9 mouse cellular contexts compared by ENCODE assay signal in the genomic region with DNA sequence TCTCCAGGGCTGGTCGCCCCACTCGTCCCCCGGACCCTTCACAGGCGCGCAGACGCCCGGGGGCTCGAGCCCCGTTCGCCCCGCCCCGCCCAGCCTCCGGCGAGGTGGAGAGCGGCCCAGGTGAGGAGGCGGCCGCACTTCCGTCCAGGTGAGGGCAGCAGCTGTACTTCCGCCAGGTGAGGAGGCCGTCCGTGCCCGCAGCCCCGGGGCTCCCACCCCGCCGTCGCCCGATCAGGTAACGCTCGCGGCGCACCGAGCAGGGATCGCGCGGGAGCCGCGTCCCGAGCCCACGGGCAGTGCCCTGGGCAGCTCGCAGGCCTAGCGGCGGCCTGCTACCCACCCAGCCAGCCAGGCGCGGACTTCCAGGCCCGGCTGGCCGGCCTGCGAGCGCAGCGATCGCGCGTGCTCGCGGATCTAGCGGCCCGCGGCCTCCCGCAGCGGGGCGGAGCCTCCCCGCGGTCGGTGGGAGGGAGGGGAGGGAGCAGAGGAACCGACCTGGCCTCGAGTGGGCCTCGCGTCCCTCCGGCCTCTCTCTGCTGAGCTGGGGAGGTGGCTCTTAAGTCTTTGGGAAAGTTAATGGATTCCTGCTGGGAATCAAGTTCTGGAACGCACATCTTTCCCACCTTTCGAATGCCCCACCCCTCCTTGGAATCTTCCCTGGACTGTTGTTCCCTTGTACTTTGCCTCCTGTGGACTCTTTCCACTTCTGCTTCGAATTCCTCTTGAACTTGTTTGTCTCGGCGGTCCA. TPM values are rescaled to one million over a fixed set of nuclear protein-coding genes. Genes with fewer than 3 reads are reported as not detected.
DNase-seq lines count a peak whose midpoint lies in the region; ATAC-seq and TF ChIP-seq lines count a peak whose summit lies in the region.
"Had no signal": no experiment of that assay in that cellular context is flagged by ENCODE, and none has a peak within 500 bp of the region (broad histone marks: within the 10 kb centered on the region; RNA-seq: fewer than 3 reads in every experiment).

A gene (plus strand): TSS at position 96 of the 748 bp plus-strand sequence.

- ATAC-seq in forebrain, embryonic 15.5 days (replicated peaks): peak; percentile 87
- ATAC-seq in liver, embryonic 14.5 days (ENCODE audit: insufficient read depth): peak; percentile 45; the same call in 1 of the 2 replicates
- ATAC-seq in neural tube, embryonic 12.5 days (ENCODE audit: low FRiP score, low read depth): peak; percentile 87
- ATAC-seq in stomach, postnatal 0 days (ENCODE audit: low FRiP score, low TSS enrichment): peak; percentile 94

- TF ChIP-seq EP300 in liver, embryonic 14.5 days (IDR thresholded peaks at IDR 0.05; ENCODE audit: low read depth): no peak
- no peak for TF ChIP-seq EP300 in stomach, postnatal 0 days (optimal IDR thresholded peaks at IDR 0.05)

- peak within 1 kb of the TSS; percentile 99 for H3K9ac ChIP-seq in forebrain, embryonic 15.5 days (replicated peaks)
- peak within 1 kb of the TSS; percentile 43 for H3K9ac ChIP-seq in liver, embryonic 14.5 days (replicated peaks)
- peak within 1 kb of the TSS; percentile 84 for H3K9ac ChIP-seq in neural tube, embryonic 12.5 days
- peak within 1 kb of the TSS; percentile 99 for H3K9ac ChIP-seq in stomach, postnatal 0 days (ENCODE audit: low read length)

- H3K27me3 ChIP-seq in forebrain, embryonic 15.5 days: no peaks in the 10 kb centered on the region
- no peaks in the 10 kb centered on the region; the same call in 1 of the 2 replicates for H3K27me3 ChIP-seq in liver, embryonic 14.5 days (ENCODE audit: control insufficient read depth, insufficient read depth, low read length)
- no peaks in the 10 kb centered on the region for H3K27me3 ChIP-seq in neural tube, embryonic 12.5 days (replicated peaks)
- no peaks in the 10 kb centered on the region for H3K27me3 ChIP-seq in stomach, postnatal 0 days (ENCODE audit: control insufficient read depth, insufficient read depth, low read length)

- H3K4me1 ChIP-seq in brown adipose tissue, adult 24 weeks (ENCODE audit: control insufficient read depth, insufficient read depth, insufficient read length, low read length): no peaks in the 10 kb centered on the region
- 0 out of 2 replicates have a peak, but pooled peaks cover 2% of the 10 kb centered on the region for H3K4me1 ChIP-seq in forebrain, embryonic 15.5 days
- no peaks in the 10 kb centered on the region for H3K4me1 ChIP-seq in liver, embryonic 14.5 days (replicated peaks; ENCODE audit: control insufficient read depth in 2 of 2, insufficient read depth in 2 of 2, low read length in 1 of 2)
- 0 out of 2 replicates have a peak, but pooled peaks cover 5% of the 10 kb centered on the region for H3K4me1 ChIP-seq in neural tube, embryonic 12.5 days
- no peaks in the 10 kb centered on the region for H3K4me1 ChIP-seq in stomach, postnatal 0 days (replicated peaks; ENCODE audit: control insufficient read depth, insufficient read depth)

- intact Hi-C loops in heart, postnatal 10 days (cut with DNase I): no loop called here

- peak; percentile 67 for DNase-seq in CD4-positive helper T cell, adult 2 months (ENCODE audit: low read depth, low spot score)
- peak; percentile 56 to 67 for DNase-seq in heart, postnatal 10 days
- DNase-seq in kidney, postnatal 4 days: peak; percentile 76 to 85
- DNase-seq in liver, embryonic 14.5 days (ENCODE audit: low read depth in 3 of 3, low spot score in 3 of 3): no peak
- peak; percentile 89 for DNase-seq in stomach, postnatal 0 days (ENCODE audit: low spot score)

- H3K4me2 ChIP-seq in forebrain, embryonic 15.5 days (replicated peaks): peak within 1 kb of the TSS; percentile 78
- peak within 1 kb of the TSS; percentile 67 for H3K4me2 ChIP-seq in liver, embryonic 14.5 days (ENCODE audit: low read depth)
- H3K4me2 ChIP-seq in neural tube, embryonic 12.5 days (replicated peaks): peak within 1 kb of the TSS; percentile 94
- H3K4me2 ChIP-seq in stomach, postnatal 0 days (replicated peaks; ENCODE audit: low read depth): peak within 1 kb of the TSS; percentile 93

- H3K9me3 ChIP-seq in forebrain, embryonic 15.5 days: no peaks in the 10 kb centered on the region
- no peaks in the 10 kb centered on the region for H3K9me3 ChIP-seq in liver, embryonic 14.5 days (ENCODE audit: control insufficient read depth, low read length)
- no peaks in the 10 kb centered on the region for H3K9me3 ChIP-seq in neural tube, embryonic 12.5 days
- no peaks in the 10 kb centered on the region for H3K9me3 ChIP-seq in stomach, postnatal 0 days (ENCODE audit: control insufficient read depth, low read length)

- peak within 1 kb of the TSS; percentile 91 for H3K4me3 ChIP-seq in brown adipose tissue, adult 24 weeks (ENCODE audit: insufficient read depth, low read depth, low read length)
- H3K4me3 ChIP-seq in forebrain, embryonic 15.5 days: peak within 1 kb of the TSS; percentile 93
- H3K4me3 ChIP-seq in liver, embryonic 14.5 days (ENCODE audit: insufficient read depth in 1 of 2, low read depth in 2 of 2, low read length in 2 of 2): peak within 1 kb of the TSS; percentile 58 to 63
- H3K4me3 ChIP-seq in neural tube, embryonic 12.5 days: peak within 1 kb of the TSS; percentile 83
- peak within 1 kb of the TSS; percentile 90 for H3K4me3 ChIP-seq in stomach, postnatal 0 days (ENCODE audit: low read depth, low read length)

- H3K36me3 ChIP-seq in forebrain, embryonic 15.5 days: no peaks in the 10 kb centered on the region
- no peaks in the 10 kb centered on the region for H3K36me3 ChIP-seq in liver, embryonic 14.5 days (replicated peaks; ENCODE audit: control insufficient read depth, insufficient read depth, low read depth)
- no peaks in the 10 kb centered on the region for H3K36me3 ChIP-seq in neural tube, embryonic 12.5 days
- H3K36me3 ChIP-seq in stomach, postnatal 0 days (ENCODE audit: control insufficient read depth, insufficient read depth, low read length): no peaks in the 10 kb centered on the region
- H3K36me3 ChIP-seq: G1E had no signal

- WGBS in forebrain, embryonic 15.5 days: under 1% methylated on average over 69 of the region's 73 CpGs
- WGBS in liver, embryonic 14.5 days (ENCODE audit: insufficient replicate concordance): 2% methylated on average over 69 of the region's 73 CpGs
- 1% methylated on average over 73 of the region's 73 CpGs for WGBS in neural tube, embryonic 12.5 days
- under 1% methylated on average over 72 of the region's 73 CpGs for WGBS in stomach, postnatal 0 days

- TF ChIP-seq CTCF in liver, embryonic 14.5 days (IDR thresholded peaks at IDR 0.05; ENCODE audit: low read depth): no peak
- peak; percentile 45; the same call in 1 of the 2 replicates for TF ChIP-seq CTCF in stomach, postnatal 0 days (IDR thresholded peaks at IDR 0.05; ENCODE audit: low read depth)

- H3K27ac ChIP-seq in brown adipose tissue, adult 24 weeks (replicated peaks; ENCODE audit: low read depth, low read length): no peak within 1 kb of the TSS
- peak within 1 kb of the TSS; percentile 77 for H3K27ac ChIP-seq in forebrain, embryonic 15.5 days (replicated peaks)
- no peak within 1 kb of the TSS for H3K27ac ChIP-seq in liver, embryonic 14.5 days
- peak within 1 kb of the TSS; percentile 64; the same call in 1 of the 2 replicates for H3K27ac ChIP-seq in neural tube, embryonic 12.5 days
- H3K27ac ChIP-seq in stomach, postnatal 0 days (replicated peaks): peak within 1 kb of the TSS; percentile 96

RNA-seq across cellular contexts. Expression of the gene that starts here (rescaled TPM):
- 1.6 and 2.7 TPM in 2 replicates for polyA plus RNA-seq in brown adipose tissue, adult 24 weeks (2012; ENCODE audit: insufficient read depth, insufficient read length, missing spikeins)
- 6.9 and 7.1 TPM in 2 replicates for polyA plus RNA-seq in forebrain, embryonic 15.5 days (2015; fragmentation: Nextera tagmentation; extraction: Ambion mirVana)
- 10 to 100 TPM; 15.7 to 17.2 TPM for total RNA-seq in heart, postnatal 10 days (2021)
- 0.65 and 1.1 TPM in 2 replicates for polyA plus RNA-seq in liver, embryonic 14.5 days (2012; rRNA removed)
- polyA plus RNA-seq in liver, embryonic 14.5 days (2014; fragmentation: Nextera tagmentation; extraction: Ambion mirVana): 1.4 and 1.6 TPM in 2 replicates
- 6.2 and 6.8 TPM in 2 replicates for polyA plus RNA-seq in neural tube, embryonic 12.5 days (2016; fragmentation: Nextera tagmentation; extraction: Ambion mirVana)
- polyA plus RNA-seq in stomach, postnatal 0 days (2015; fragmentation: Nextera tagmentation; extraction: Ambion mirVana): 6.2 and 8.0 TPM in 2 replicates
- polyA plus RNA-seq: G1E had no signal

Comparison
In these comparisons a context has a peak if more than half of its experiments do, and no peak if none do; other contexts are left out.
1. DNase-seq: peak in CD4-positive helper T cell, adult 2 months (single experiment), heart, postnatal 10 days (2 of 2), kidney, postnatal 4 days (2 of 2) and stomach, postnatal 0 days (single experiment); none in liver, embryonic 14.5 days (0 of 3).
2. H3K27ac ChIP-seq: peak in forebrain, embryonic 15.5 days (single experiment), neural tube, embryonic 12.5 days (single experiment) and stomach, postnatal 0 days (single experiment); none in brown adipose tissue, adult 24 weeks (single experiment) and liver, embryonic 14.5 days (single experiment).
3. H3K9ac ChIP-seq: peak in every context shown above with its lines; median percentile 99 in forebrain, embryonic 15.5 days; 99 in stomach, postnatal 0 days; 84 in neural tube, embryonic 12.5 days; 43 in liver, embryonic 14.5 days.
4. Peak in every context shown above with its lines, with median percentiles within 50 percentile points of each other: H3K4me3 ChIP-seq, ATAC-seq and H3K4me2 ChIP-seq.